Mouse (Mus musculus) intestine, embryonic 16.5 days (tissue): ENCODE measurements around the gene Notch4. TPM values are rescaled to one million over a fixed set of nuclear protein-coding genes. Genes with fewer than 3 reads are reported as not detected.

Source experiments
- ATAC-seq: fragments of 200-750 bp; cut with Nextera tagmentation; 2 replicates; pipeline ENCODE4 v1.8.0; 2017; ENCODE audit warnings: moderate TSS enrichment, moderate library complexity
- H3K27ac ChIP-seq: fragments of 300-500 bp; sonication (generic); 2 replicates; pipeline ENCODE4 v1.5.1; 2014; ENCODE audit warnings: mild to moderate bottlenecking, low read length
- H3K27me3 ChIP-seq: fragments of 300-500 bp; sonication (generic); replicated peaks from 2 replicates; pipeline ENCODE4 v1.6.1; 2014; ENCODE audit warnings: low read length, control low read depth, mixed read lengths; ENCODE audit not compliant: control insufficient read depth, insufficient read depth
- H3K36me3 ChIP-seq: fragments of 300-500 bp; sonication (generic); 2 replicates; pipeline ENCODE4 v1.6.1; 2014; ENCODE audit warnings: low read length, control low read depth; ENCODE audit not compliant: control insufficient read depth, insufficient read depth
- H3K4me1 ChIP-seq: fragments of 300-500 bp; sonication (generic); 2 replicates; pipeline ENCODE4 v1.6.1; 2014; ENCODE audit warnings: low read length, control low read depth, mixed read lengths; ENCODE audit not compliant: control insufficient read depth, insufficient read depth
- H3K4me2 ChIP-seq: fragments of 300-500 bp; sonication (generic); 2 replicates; pipeline ENCODE4 v1.6.1; 2014; ENCODE audit warnings: low read depth, low read length, control low read depth
- H3K4me3 ChIP-seq: fragments of 300-500 bp; sonication (generic); 2 replicates; pipeline ENCODE4 v1.5.1; 2014; ENCODE audit warnings: mild to moderate bottlenecking, low read length
- H3K9ac ChIP-seq: fragments of 300-500 bp; sonication (generic); 2 replicates; pipeline ENCODE4 v1.6.1; 2014; ENCODE audit warnings: low read depth, low read length
- H3K9me3 ChIP-seq: fragments of 300-500 bp; sonication (generic); 2 replicates; pipeline ENCODE4 v1.6.1; 2016; ENCODE audit warnings: low read length, control low read depth; ENCODE audit not compliant: control insufficient read depth
- WGBS: fragments of 180-500 bp; shearing (Covaris S2); extraction: QIAGEN DNeasy Blood & Tissue Kit; methylation state at CpG from one replicate; pipeline ENCODE4 v1.1.7; 2014; 5-methylcytosine and 5-hydroxymethylcytosine counted together
- polyA plus RNA-seq: library from polyadenylated mRNA; unstranded; fragments of >200 nt; fragmentation: Nextera tagmentation; extraction: Ambion mirVana; gene quantifications from 2 replicates; pipeline ENCODE4 v1.2.1, GENCODE M21; 2015

Notch4 gene
- polyA plus RNA-seq, 1 experiment from 2014 or later: 2.5 TPM

- no peak overlapping the region for H3K27ac ChIP-seq
- no peak overlapping the region for H3K4me2 ChIP-seq
- no peak overlapping the region for H3K4me3 ChIP-seq
- no peaks in the 10 kb centered on the region for H3K36me3 ChIP-seq
- no peak overlapping the region for H3K9ac ChIP-seq
- H3K9me3 ChIP-seq: no peaks in the 10 kb centered on the region
- H3K4me1 ChIP-seq: peaks cover 16% of the 10 kb centered on the region
- 58% methylated on average over 7 of the region's 7 CpGs for WGBS
- H3K27me3 ChIP-seq: no peaks in the 10 kb centered on the region
- no peak for ATAC-seq
These were observed 19.3 kb downstream of the Notch4 start for GRCm38 (mm10) chr17:34583397-34583796.

GRCm38 (mm10) chr17:34583819-34584218, 19.8 kb downstream of the Notch4 start:
- Histone ChIP-seq H3K27ac (no peak overlapping the region), H3K4me3 (no peak overlapping the region), H3K36me3 (no peaks in the 10 kb centered on the region), H3K27me3 (no peaks in the 10 kb centered on the region), H3K4me1 (peaks cover 19% of the 10 kb centered on the region), H3K9ac (no peak overlapping the region), H3K4me2 (no peak overlapping the region), H3K9me3 (no peaks in the 10 kb centered on the region)
- no peak for ATAC-seq
- 93% methylated on average over 8 of the region's 8 CpGs for WGBS

GRCm38 (mm10) chr17:34585121-34585520, 21.1 kb downstream of the Notch4 start:
- Histone ChIP-seq H3K27ac (no peak overlapping the region), H3K36me3 (no peaks in the 10 kb centered on the region), H3K9ac (no peak overlapping the region), H3K27me3 (no peaks in the 10 kb centered on the region), H3K4me3 (no peak overlapping the region), H3K4me2 (no peak overlapping the region), H3K4me1 (peaks cover 32% of the 10 kb centered on the region), H3K9me3 (no peaks in the 10 kb centered on the region)
- no peak for ATAC-seq
- WGBS: 86% methylated on average over 8 of the region's 8 CpGs

- Histone ChIP-seq H3K36me3 (no peaks in the 10 kb centered on the region), H3K9me3 (no peaks in the 10 kb centered on the region), H3K27me3 (no peaks in the 10 kb centered on the region), H3K4me2 (peak overlapping the region; percentile 98), H3K4me3 (peak overlapping the region; percentile 82), H3K4me1 (peaks cover 42% of the 10 kb centered on the region), H3K9ac (peak overlapping the region; percentile 96; the same call in 1 of the 2 replicates), H3K27ac (peak overlapping the region; percentile 95)
- ATAC-seq: no peak
- 36% methylated on average over 32 of the region's 32 CpGs for WGBS
These were observed 22.1 kb downstream of the Notch4 start for GRCm38 (mm10) chr17:34585877-34586771.

GRCm38 (mm10) chr17:34586796-34587422, 22.8 kb downstream of the Notch4 start:
- Histone ChIP-seq H3K9ac (peak overlapping the region; percentile 96), H3K9me3 (no peaks in the 10 kb centered on the region), H3K36me3 (no peaks in the 10 kb centered on the region), H3K27me3 (no peaks in the 10 kb centered on the region), H3K27ac (peak overlapping the region; percentile 95), H3K4me3 (peak overlapping the region; percentile 82), H3K4me1 (peaks cover 49% of the 10 kb centered on the region), H3K4me2 (peak overlapping the region; percentile 98)
- ATAC-seq: peak; percentile 85
- 1% methylated on average over 38 of the region's 38 CpGs for WGBS

GRCm38 (mm10) chr17:34587423-34587811, 23.3 kb downstream of the Notch4 start:
- no peaks in the 10 kb centered on the region for H3K27me3 ChIP-seq
- WGBS: under 1% methylated on average over 49 of the region's 50 CpGs
- H3K27ac ChIP-seq: peak overlapping the region; percentile 95
- H3K4me2 ChIP-seq: peak overlapping the region; percentile 98
- H3K4me1 ChIP-seq: peaks cover 49% of the 10 kb centered on the region
- no peaks in the 10 kb centered on the region for H3K36me3 ChIP-seq
- peak overlapping the region; percentile 82 for H3K4me3 ChIP-seq
- peak overlapping the region; percentile 96 for H3K9ac ChIP-seq
- ATAC-seq: peak; percentile 90
- H3K9me3 ChIP-seq: no peaks in the 10 kb centered on the region

- no peaks in the 10 kb centered on the region for H3K36me3 ChIP-seq
- H3K4me1 ChIP-seq: peaks cover 49% of the 10 kb centered on the region
- no peak for ATAC-seq
- no peaks in the 10 kb centered on the region for H3K9me3 ChIP-seq
- peak overlapping the region; percentile 70 for H3K4me2 ChIP-seq
- H3K27ac ChIP-seq: peak overlapping the region; percentile 95
- WGBS: 3% methylated on average over 19 of the region's 19 CpGs
- peak overlapping the region; percentile 96 for H3K9ac ChIP-seq
- peak overlapping the region; percentile 82 for H3K4me3 ChIP-seq
- no peaks in the 10 kb centered on the region for H3K27me3 ChIP-seq
These were observed 23.7 kb downstream of the Notch4 start for GRCm38 (mm10) chr17:34587814-34588213.

- no peak overlapping the region for H3K27ac ChIP-seq
- H3K4me2 ChIP-seq: no peak overlapping the region; the same call in 1 of the 2 replicates
- no peak overlapping the region for H3K4me3 ChIP-seq
- H3K4me1 ChIP-seq: peaks cover 48% of the 10 kb centered on the region
- no peaks in the 10 kb centered on the region for H3K9me3 ChIP-seq
- ATAC-seq: no peak
- H3K36me3 ChIP-seq: no peaks in the 10 kb centered on the region
- WGBS: 64% methylated on average over 3 of the region's 3 CpGs
- no peaks in the 10 kb centered on the region for H3K27me3 ChIP-seq
- H3K9ac ChIP-seq: no peak overlapping the region
These were observed 24.7 kb downstream of the Notch4 start for GRCm38 (mm10) chr17:34588767-34589166.

GRCm38 (mm10) chr17:34589206-34589605, 25.1 kb downstream of the Notch4 start:
- Histone ChIP-seq H3K9ac (peak overlapping the region; percentile 99; the same call in 1 of the 2 replicates), H3K4me1 (peaks cover 52% of the 10 kb centered on the region), H3K36me3 (no peaks in the 10 kb centered on the region), H3K27ac (peak overlapping the region; percentile 93), H3K27me3 (no peaks in the 10 kb centered on the region), H3K4me3 (peak overlapping the region; percentile 24; the same call in 1 of the 2 replicates), H3K4me2 (peak overlapping the region; percentile 92), H3K9me3 (no peaks in the 10 kb centered on the region)
- 52% methylated on average over 7 of the region's 7 CpGs for WGBS
- no peak for ATAC-seq
